Mouse (Mus musculus) heart, embryonic 12.5 days (tissue): ENCODE data around the gene Amt. TPM values are rescaled to one million over a fixed set of nuclear protein-coding genes. Genes with fewer than 3 reads are reported as not detected.

ENCODE experiments used
- ATAC-seq: fragments of 200-750 bp; cut with Nextera tagmentation; 2 replicates; pipeline ENCODE4 v1.8.0; 2017; ENCODE audit warnings: moderate TSS enrichment, moderate library complexity; ENCODE audit not compliant: insufficient number of reproducible peaks, low FRiP score
- H3K27ac ChIP-seq: fragments of 300-500 bp; sonication (generic); 2 replicates; pipeline ENCODE4 v1.5.1; 2016; ENCODE audit warnings: mild to moderate bottlenecking, moderate library complexity; ENCODE audit not compliant: poor library complexity, severe bottlenecking
- H3K27me3 ChIP-seq: fragments of 300-500 bp; sonication (generic); replicated peaks from 2 replicates; pipeline ENCODE4 v1.6.1; 2016; ENCODE audit warnings: mild to moderate bottlenecking, moderate library complexity
- H3K36me3 ChIP-seq: fragments of 300-500 bp; sonication (generic); 2 replicates; pipeline ENCODE4 v1.6.1; 2016; ENCODE audit warnings: mild to moderate bottlenecking, moderate library complexity
- H3K4me1 ChIP-seq: fragments of 300-500 bp; sonication (generic); replicated peaks from 2 replicates; pipeline ENCODE4 v1.6.1; 2016; ENCODE audit warnings: mild to moderate bottlenecking
- H3K4me2 ChIP-seq: fragments of 300-500 bp; sonication (generic); 2 replicates; pipeline ENCODE4 v1.6.1; 2016; ENCODE audit warnings: mild to moderate bottlenecking, moderate library complexity
- H3K4me3 ChIP-seq: fragments of 300-500 bp; sonication (generic); 2 replicates; pipeline ENCODE4 v1.5.1; 2016; ENCODE audit warnings: mild to moderate bottlenecking
- H3K9ac ChIP-seq: fragments of 300-500 bp; sonication (generic); 2 replicates; pipeline ENCODE4 v1.6.1; 2016; ENCODE audit warnings: mild to moderate bottlenecking, moderate library complexity
- H3K9me3 ChIP-seq: fragments of 300-500 bp; sonication (generic); replicated peaks from 2 replicates; pipeline ENCODE4 v1.6.1; 2016; ENCODE audit warnings: mild to moderate bottlenecking, moderate library complexity
- WGBS: fragments of 180-500 bp; shearing (Covaris S2); methylation state at CpG from one replicate; pipeline ENCODE4 v1.1.7; 2016; 5-methylcytosine and 5-hydroxymethylcytosine counted together
- polyA plus RNA-seq: library from polyadenylated mRNA; unstranded; fragments of >200 nt; fragmentation: Nextera tagmentation; extraction: Ambion mirVana; gene quantifications from 2 replicates; pipeline ENCODE4 v1.2.1, GENCODE M21; 2016

The Amt gene
- polyA plus RNA-seq = 11.7 and 13.3 TPM in 2 replicates

DNA sequence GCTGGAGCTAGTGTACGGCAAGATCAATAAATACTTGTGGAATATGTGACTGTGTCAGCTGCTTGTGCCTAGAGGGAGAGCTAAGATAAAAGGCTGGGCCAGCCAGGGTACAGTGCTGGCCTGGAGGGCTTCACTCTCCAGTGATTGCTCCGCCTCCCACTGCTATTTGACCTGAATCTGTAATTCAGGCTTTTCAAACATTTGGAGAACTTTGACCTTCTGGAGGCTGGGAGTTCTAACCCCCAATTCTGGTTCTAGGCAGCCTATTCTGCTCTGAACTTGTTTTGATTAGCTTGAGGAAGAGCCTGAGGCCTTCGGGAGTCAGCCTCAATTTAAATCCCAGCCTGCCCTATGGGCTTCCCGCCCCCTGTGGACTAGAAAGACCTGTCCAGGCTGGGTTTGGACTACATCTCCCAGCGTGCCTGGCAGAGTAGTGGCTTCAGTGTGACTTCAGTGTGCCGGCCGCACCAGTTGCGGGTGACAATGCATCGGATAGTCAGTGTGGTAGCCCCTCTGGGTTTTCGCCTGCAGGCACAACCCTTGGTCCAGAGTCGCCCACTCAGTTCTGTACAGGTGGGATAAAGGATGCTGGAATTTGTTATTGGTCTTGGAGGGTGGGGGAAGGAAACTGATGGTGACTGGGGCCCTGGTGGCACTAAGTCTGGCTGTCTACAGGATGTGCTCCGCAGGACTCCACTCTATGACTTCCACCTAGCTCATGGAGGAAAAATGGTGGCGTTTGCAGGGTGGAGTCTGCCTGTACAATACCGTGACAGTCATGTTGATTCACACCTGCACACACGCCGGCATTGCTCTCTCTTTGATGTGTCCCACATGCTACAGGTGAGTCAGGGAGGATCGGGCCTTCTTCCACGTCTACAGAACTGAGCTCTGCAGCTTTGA lies at the start of gene Amt:
Gene Amt (plus strand): TSS at position 401 of the 903 bp plus-strand sequence.
- Histone ChIP-seq H3K4me2 (peak within 1 kb of the TSS; percentile 62), H3K27me3 (no peaks in the 10 kb centered on the region), H3K4me3 (peak within 1 kb of the TSS; percentile 39), H3K9ac (peak within 1 kb of the TSS; percentile 49), H3K36me3 (peaks cover 40% of the 10 kb centered on the region), H3K27ac (peak within 1 kb of the TSS; percentile 7; the same call in 1 of the 2 replicates), H3K4me1 (peaks cover 21% of the 10 kb centered on the region), H3K9me3 (no peaks in the 10 kb centered on the region)
- ATAC-seq = peak; percentile 46; the same call in 1 of the 2 replicates
- WGBS = 27% methylated on average over 18 of the region's 18 CpGs

DNA sequence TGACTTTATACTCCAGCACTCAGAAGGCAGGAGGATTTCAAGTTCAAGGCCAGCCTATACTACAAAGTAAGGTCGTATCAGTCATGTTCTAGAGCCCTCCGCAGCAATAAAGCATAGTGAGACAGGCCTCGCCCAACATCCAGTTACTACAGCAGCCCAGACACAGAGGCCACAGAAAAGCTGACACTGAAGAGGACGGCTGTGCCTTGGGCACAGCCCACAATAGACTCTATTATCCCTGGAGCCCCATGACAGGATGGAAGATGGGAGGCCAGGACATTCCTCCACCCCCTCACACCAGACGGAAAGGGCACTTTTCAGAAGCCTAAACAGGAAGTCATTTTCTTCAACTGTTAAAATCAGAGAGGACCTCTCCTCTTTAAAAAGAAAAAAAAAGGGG lies 47.7 kb upstream of the Amt start:
- ATAC-seq = no peak

DNA sequence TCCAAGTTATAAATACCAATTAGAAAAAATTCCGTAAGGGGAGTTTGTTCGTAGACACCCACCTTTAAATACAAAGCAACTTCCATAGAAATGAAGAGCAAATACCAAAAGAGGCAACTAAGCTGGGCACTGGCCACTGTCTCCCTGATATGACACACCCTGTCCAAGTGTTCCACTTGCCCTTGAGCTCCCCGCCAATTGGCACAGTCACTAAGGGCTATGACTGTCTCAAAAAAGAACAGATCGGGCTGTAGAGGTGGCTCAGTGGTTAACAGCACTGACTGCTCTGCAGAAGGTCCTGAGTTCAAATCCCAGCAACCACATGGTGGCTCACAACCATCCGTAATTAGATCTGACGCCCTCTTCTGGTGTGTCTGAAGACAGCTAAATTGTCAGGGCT lies 44.8 kb upstream of the Amt start:
- H3K36me3 ChIP-seq = peaks cover 37% of the 10 kb centered on the region
- H3K4me3 ChIP-seq = no peak overlapping the region
- no peak overlapping the region for H3K9ac ChIP-seq
- WGBS = 86% methylated on average over 6 of the region's 6 CpGs
- H3K9me3 ChIP-seq = no peaks in the 10 kb centered on the region
- no peaks in the 10 kb centered on the region for H3K27me3 ChIP-seq
- H3K4me1 ChIP-seq = peaks cover 22% of the 10 kb centered on the region
- H3K27ac ChIP-seq = no peak overlapping the region
- no peak for ATAC-seq
- H3K4me2 ChIP-seq = no peak overlapping the region

More for the DNA sequence above, 47.7 kb upstream of the Amt start:
- WGBS = 61% methylated on average over 5 of the region's 5 CpGs
- Histone ChIP-seq H3K4me2 (no peak overlapping the region), H3K36me3 (peaks cover 50% of the 10 kb centered on the region), H3K27me3 (no peaks in the 10 kb centered on the region), H3K9me3 (no peaks in the 10 kb centered on the region), H3K27ac (no peak overlapping the region), H3K4me1 (peaks cover 16% of the 10 kb centered on the region), H3K4me3 (no peak overlapping the region), H3K9ac (no peak overlapping the region)

DNA sequence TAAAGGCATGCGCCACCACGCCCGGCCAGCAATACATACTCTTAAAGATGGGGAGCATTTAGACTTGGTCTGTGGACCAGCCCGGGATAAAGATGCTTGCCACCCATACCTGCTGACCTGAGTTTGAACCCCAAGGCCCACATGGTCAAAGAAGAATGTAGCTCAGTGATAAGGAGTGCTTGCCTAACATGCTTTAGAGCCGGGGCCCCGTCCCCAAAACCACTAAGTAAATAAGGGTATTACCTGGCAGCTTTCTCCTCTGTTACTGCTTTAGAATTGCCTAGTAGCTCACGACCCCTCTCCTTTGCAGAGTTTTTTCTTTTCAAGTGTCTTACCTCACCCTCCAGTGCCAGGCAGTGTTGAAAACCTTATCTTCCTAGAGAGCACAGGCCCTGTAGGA lies 43.9 kb upstream of the Amt start:
- Histone ChIP-seq H3K9ac (no peak overlapping the region), H3K4me3 (no peak overlapping the region), H3K36me3 (peaks cover 35% of the 10 kb centered on the region), H3K27me3 (no peaks in the 10 kb centered on the region), H3K4me1 (peaks cover 27% of the 10 kb centered on the region), H3K9me3 (no peaks in the 10 kb centered on the region), H3K27ac (no peak overlapping the region), H3K4me2 (no peak overlapping the region)
- ATAC-seq = no peak
- WGBS = 73% methylated on average over 7 of the region's 7 CpGs

DNA sequence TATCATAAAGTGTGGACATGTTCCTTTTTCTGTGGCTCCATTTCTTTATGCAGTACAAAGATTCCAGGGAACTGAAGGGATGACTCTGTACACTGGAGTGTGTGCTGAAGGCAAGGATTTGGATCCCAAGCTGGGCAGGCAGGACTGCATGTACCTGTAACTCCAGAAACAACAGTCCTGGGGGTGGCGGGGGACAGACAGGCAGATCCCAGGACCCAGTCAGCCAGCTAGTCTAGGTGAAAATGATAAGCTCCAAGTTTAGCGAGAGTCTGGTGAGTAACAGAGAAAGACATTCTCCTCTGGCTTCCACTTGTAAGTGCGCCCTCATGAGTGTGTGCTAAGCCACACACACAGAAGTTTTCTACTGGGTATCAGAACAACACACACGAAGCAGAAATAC lies 36.1 kb upstream of the Amt start:
- no peak overlapping the region for H3K4me3 ChIP-seq
- H3K36me3 ChIP-seq = peaks cover 4% of the 10 kb centered on the region; the same call in 1 of the 2 replicates
- no peaks in the 10 kb centered on the region for H3K9me3 ChIP-seq
- 0 out of 2 replicates have a peak overlapping the region, but pooled peaks have one; percentile 31 for H3K9ac ChIP-seq
- no peaks in the 10 kb centered on the region for H3K27me3 ChIP-seq
- peaks cover 63% of the 10 kb centered on the region for H3K4me1 ChIP-seq
- WGBS = 46% methylated on average over 4 of the region's 4 CpGs
- H3K27ac ChIP-seq = peak overlapping the region; percentile 69
- ATAC-seq = no peak
- peak overlapping the region; percentile 33; the same call in 1 of the 2 replicates for H3K4me2 ChIP-seq

DNA sequence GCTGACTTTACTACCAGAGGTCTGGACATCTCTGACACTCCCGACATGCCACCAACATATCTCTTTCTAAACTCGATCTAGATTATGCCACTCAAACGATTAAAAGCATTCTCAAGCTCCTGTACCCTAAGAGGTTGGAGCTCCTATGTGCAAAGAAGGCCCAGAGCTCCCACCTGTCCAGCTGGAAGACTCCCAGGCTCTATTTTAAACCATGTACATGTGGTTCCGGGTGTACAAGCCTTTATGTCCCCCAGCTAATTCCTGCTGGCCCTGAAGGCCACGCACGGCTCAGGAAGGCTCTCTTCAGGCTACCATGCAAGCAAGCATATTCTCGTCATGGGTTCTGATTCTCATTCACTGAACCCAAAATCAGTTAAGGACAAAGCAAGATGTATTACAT lies 34.8 kb upstream of the Amt start:
- 47% methylated on average over 7 of the region's 7 CpGs for WGBS
- no peak for ATAC-seq
- no peaks in the 10 kb centered on the region for H3K9me3 ChIP-seq
- H3K4me2 ChIP-seq = peak overlapping the region; percentile 80
- peaks cover 4% of the 10 kb centered on the region; the same call in 1 of the 2 replicates for H3K36me3 ChIP-seq
- peak overlapping the region; percentile 98 for H3K4me3 ChIP-seq
- H3K9ac ChIP-seq = peak overlapping the region; percentile 97
- no peaks in the 10 kb centered on the region for H3K27me3 ChIP-seq
- peak overlapping the region; percentile 51; the same call in 1 of the 2 replicates for H3K27ac ChIP-seq
- H3K4me1 ChIP-seq = peaks cover 67% of the 10 kb centered on the region

DNA sequence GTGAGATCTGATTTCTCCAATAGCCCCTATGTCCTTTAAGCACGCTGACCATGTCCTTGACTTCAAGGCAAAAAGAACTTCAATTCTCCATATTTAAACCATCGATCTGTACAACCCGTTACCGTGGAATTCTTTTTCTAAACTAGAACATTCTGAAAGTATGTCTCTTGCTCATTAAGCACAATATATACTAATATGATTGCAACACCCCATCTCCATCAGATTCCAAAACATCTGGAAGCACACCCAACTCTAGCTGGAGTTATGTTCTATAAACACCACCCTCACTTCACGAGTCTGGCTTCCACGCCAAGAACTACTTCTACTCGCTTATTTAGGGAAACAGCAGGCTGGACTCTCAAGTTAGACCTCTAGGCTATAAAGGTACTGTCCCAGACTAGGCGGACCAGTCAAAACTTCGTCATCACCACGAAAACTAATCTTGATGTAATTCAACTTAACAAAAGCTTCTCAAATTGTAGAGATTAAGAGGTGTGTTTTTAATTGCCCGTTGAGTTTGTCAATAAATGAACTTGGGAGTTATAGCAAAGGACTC lies 34.1 kb upstream of the Amt start:
- Histone ChIP-seq H3K4me2 (peak overlapping the region; percentile 80), H3K4me1 (peaks cover 64% of the 10 kb centered on the region), H3K4me3 (peak overlapping the region; percentile 98), H3K36me3 (peaks cover 4% of the 10 kb centered on the region; the same call in 1 of the 2 replicates), H3K27ac (peak overlapping the region; percentile 99), H3K27me3 (no peaks in the 10 kb centered on the region), H3K9me3 (no peaks in the 10 kb centered on the region), H3K9ac (peak overlapping the region; percentile 97)
- no peak for ATAC-seq
- 37% methylated on average over 11 of the region's 11 CpGs for WGBS

DNA sequence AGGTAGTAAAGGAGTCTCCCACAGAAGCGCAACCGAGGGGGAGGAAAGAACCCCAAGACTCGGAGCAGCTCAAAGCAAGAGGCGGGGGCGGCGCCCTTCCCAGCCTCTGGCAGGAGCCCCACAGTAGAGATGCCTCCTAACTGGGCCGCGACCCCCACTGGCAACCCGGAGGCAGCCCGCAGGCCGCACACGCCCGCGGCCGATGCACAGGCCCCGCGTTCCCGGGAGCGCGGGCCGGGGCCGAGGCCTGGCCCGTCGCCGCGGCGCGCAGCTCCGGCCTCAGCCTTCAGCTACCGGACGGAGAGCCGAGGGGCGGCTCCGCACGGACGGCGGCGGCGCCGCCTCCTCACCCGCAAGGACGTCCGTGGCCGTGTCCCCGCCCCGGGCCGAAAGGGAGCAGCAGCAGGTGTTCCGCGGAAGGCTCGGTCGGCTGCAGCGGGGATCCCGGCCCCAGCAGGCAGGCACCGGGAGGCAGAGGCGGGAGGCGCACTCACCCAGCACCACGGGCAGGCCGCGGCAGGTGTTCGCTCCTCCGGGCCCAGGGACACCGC lies 33.4 kb upstream of the Amt start:
- Histone ChIP-seq H3K36me3 (no peaks in the 10 kb centered on the region), H3K27ac (peak overlapping the region; percentile 99), H3K4me1 (peaks cover 69% of the 10 kb centered on the region), H3K9ac (peak overlapping the region; percentile 97), H3K4me3 (peak overlapping the region; percentile 98), H3K4me2 (peak overlapping the region; percentile 80), H3K27me3 (no peaks in the 10 kb centered on the region), H3K9me3 (no peaks in the 10 kb centered on the region)
- peak; percentile 60 for ATAC-seq
- WGBS = under 1% methylated on average over 55 of the region's 62 CpGs

DNA sequence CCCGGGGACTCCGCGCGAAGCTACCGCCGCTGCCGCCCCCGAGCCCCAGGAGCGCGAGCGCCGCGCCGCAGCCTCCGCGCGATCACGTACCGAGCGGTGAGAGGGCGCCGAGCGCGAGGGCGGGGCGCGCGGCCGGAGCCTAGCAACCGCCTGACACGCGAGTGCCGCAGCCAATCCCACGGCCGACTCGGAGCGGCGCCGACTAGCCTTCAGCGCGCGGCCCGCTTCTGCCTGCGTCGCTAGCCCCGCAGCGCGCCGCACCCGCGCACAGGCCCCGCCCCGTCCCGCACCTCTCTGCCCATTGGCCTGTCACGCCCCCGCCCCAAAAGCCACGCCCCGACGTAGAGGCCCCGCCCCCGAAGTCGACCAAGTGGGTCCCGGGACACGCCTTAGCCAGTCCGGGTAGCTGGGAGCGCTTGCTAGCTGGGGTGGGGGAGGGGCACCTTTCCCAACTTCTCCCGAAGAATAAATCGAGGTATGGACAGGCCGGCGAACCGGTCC lies 32.9 kb upstream of the Amt start, which contains the start of gene Dag1:
Gene Dag1 (minus strand): TSS at position 269 of the 501 bp plus-strand sequence.
- ATAC-seq = peak; percentile 98
- Histone ChIP-seq H3K4me3 (peak within 1 kb of the TSS; percentile 98), H3K4me2 (peak within 1 kb of the TSS; percentile 80), H3K27me3 (no peaks in the 10 kb centered on the region), H3K9ac (peak within 1 kb of the TSS; percentile 97), H3K4me1 (peaks cover 73% of the 10 kb centered on the region), H3K36me3 (no peaks in the 10 kb centered on the region), H3K9me3 (no peaks in the 10 kb centered on the region), H3K27ac (peak within 1 kb of the TSS; percentile 99)
- under 1% methylated on average over 59 of the region's 71 CpGs for WGBS

DNA sequence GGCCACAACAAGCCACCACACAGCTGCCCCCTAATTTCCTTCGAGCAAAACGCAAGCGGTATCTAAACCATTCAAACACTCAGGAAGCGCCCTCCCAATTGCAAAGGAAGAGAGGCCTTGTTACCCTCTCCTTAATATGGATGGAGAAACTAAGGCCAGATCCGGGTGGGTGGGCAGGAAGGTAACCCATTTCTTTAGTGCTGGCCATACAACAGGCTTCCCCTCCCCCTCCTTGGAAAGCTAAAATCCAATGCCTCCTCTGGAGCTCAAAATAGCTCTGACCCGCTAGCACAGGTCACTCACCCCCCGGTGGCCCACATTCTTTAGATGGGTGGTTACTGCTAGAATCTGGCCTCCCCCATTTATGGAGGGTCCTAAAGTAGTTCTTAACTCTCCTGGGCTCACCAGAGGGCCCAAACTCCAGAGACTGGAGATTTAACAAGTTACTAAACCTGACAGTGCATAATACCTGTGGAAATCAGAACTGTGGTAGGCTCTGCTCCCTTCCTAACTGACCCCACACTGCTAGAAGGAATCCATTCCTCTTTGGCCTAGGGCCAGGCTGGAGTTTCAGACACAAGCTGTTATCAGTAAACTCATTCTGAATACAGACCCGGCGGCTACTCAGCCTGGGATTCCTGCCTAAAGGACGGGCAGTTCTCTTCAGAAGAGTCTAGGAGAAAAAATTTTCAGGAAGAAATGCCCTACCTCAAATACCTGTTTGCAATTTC lies 32.3 kb upstream of the Amt start:
- no peaks in the 10 kb centered on the region for H3K9me3 ChIP-seq
- under 1% methylated on average over 10 of the region's 10 CpGs for WGBS
- no peaks in the 10 kb centered on the region for H3K36me3 ChIP-seq
- peaks cover 71% of the 10 kb centered on the region for H3K4me1 ChIP-seq
- H3K4me3 ChIP-seq = peak overlapping the region; percentile 98
- H3K9ac ChIP-seq = peak overlapping the region; percentile 97
- no peaks in the 10 kb centered on the region for H3K27me3 ChIP-seq
- ATAC-seq = peak; percentile 40
- H3K27ac ChIP-seq = peak overlapping the region; percentile 99
- H3K4me2 ChIP-seq = peak overlapping the region; percentile 80
